9 mouse cellular contexts compared by ENCODE assay signal in the genomic region with DNA sequence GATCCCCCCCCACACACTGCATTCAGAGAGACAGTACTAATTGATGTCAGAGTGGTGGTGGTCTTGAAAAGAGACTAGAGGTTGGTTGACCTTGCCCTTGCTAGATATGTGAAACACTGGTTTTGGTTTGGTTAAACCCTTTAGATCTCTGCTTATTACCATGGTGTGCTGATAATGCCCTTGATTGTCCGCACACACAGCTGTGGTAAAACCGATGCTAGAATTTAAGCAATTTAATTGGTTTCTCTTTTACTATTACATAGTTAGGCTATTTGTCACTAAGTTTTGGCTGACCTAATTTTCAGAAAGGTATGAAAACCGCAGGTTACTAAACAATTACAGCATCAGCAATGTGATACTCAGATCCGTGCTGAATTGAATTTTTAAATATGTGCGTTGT. TPM values are rescaled to one million over a fixed set of nuclear protein-coding genes. Genes with fewer than 3 reads are reported as not detected.
DNase-seq lines count a peak whose midpoint lies in the region; ATAC-seq and TF ChIP-seq lines count a peak whose summit lies in the region.
"Had no signal": no experiment of that assay in that cellular context is flagged by ENCODE, and none has a peak within 500 bp of the region (broad histone marks: within the 10 kb centered on the region; RNA-seq: fewer than 3 reads in every experiment).

No protein-coding gene starts in this region.

- no peaks in the 10 kb centered on the region for H3K27me3 ChIP-seq in heart, embryonic 11.5 days (ENCODE audit: control insufficient read depth, insufficient read depth, low read length)
- H3K27me3 ChIP-seq in forebrain, postnatal 0 days (ENCODE audit: insufficient read depth, low read length) = no peaks in the 10 kb centered on the region
- H3K27me3 ChIP-seq in liver, postnatal 0 days (ENCODE audit: insufficient read depth, low read length) = no peaks in the 10 kb centered on the region
- H3K27me3 ChIP-seq: Patski had no signal

- no peak overlapping the region; the same call in 1 of the 2 replicates for H3K27ac ChIP-seq in heart, embryonic 11.5 days (ENCODE audit: low read depth, low read length)
- H3K27ac ChIP-seq in forebrain, postnatal 0 days (ENCODE audit: low read depth, low read length) = no peak overlapping the region
- 0 out of 2 replicates have a peak overlapping the region, but pooled peaks have one; percentile 4 for H3K27ac ChIP-seq in liver, postnatal 0 days (ENCODE audit: low read depth)

- no peak for TF ChIP-seq EP300 in liver, postnatal 0 days (IDR thresholded peaks at IDR 0.05; ENCODE audit: low read depth)

- ATAC-seq in heart, embryonic 11.5 days (replicated peaks; ENCODE audit: insufficient number of reproducible peaks, low FRiP score, low TSS enrichment) = no peak
- no peak for ATAC-seq in forebrain, postnatal 0 days
- ATAC-seq in liver, postnatal 0 days = no peak

- WGBS in heart, embryonic 11.5 days (ENCODE audit: insufficient replicate concordance) = 44% methylated on average over 5 of the region's 5 CpGs
- 42% methylated on average over 5 of the region's 5 CpGs for WGBS in forebrain, postnatal 0 days
- 34% methylated on average over 5 of the region's 5 CpGs for whole genome bisulfite sequencing in liver, postnatal 0 days (ENCODE audit: insufficient replicate concordance)

- H3K9me3 ChIP-seq in heart, embryonic 11.5 days (replicated peaks; ENCODE audit: control insufficient read depth, low read length) = no peaks in the 10 kb centered on the region
- H3K9me3 ChIP-seq in forebrain, postnatal 0 days (ENCODE audit: low read length) = no peaks in the 10 kb centered on the region
- H3K9me3 ChIP-seq in liver, postnatal 0 days (ENCODE audit: low read length) = no peaks in the 10 kb centered on the region

- peak overlapping the region; percentile 86 for H3K4me2 ChIP-seq in heart, embryonic 11.5 days
- H3K4me2 ChIP-seq in forebrain, postnatal 0 days (ENCODE audit: low read depth) = peak overlapping the region; percentile 88
- peak overlapping the region; percentile 94 for H3K4me2 ChIP-seq in liver, postnatal 0 days (ENCODE audit: low read depth, low read length)

- H3K36me3 ChIP-seq in heart, embryonic 11.5 days (ENCODE audit: control insufficient read depth, insufficient read depth, low read length) = no peaks in the 10 kb centered on the region
- H3K36me3 ChIP-seq in forebrain, postnatal 0 days (ENCODE audit: insufficient read depth) = no peaks in the 10 kb centered on the region
- 0 out of 2 replicates have a peak, but pooled peaks cover 4% of the 10 kb centered on the region for H3K36me3 ChIP-seq in liver, postnatal 0 days (replicated peaks; ENCODE audit: insufficient read depth, low read length)

- peak overlapping the region; percentile 73 for H3K4me3 ChIP-seq in heart, embryonic 11.5 days (ENCODE audit: low read depth, low read length)
- peak overlapping the region; percentile 82 for H3K4me3 ChIP-seq in forebrain, postnatal 0 days (ENCODE audit: low read depth, low read length)
- H3K4me3 ChIP-seq in liver, postnatal 0 days (ENCODE audit: low read depth, low read length) = peak overlapping the region; percentile 95

- TF ChIP-seq CTCF in forebrain, postnatal 0 days (IDR thresholded peaks at IDR 0.05; ENCODE audit: low read depth) = no peak
- TF ChIP-seq CTCF in liver, postnatal 0 days (IDR thresholded peaks at IDR 0.05; ENCODE audit: low read depth) = no peak

- peak overlapping the region; percentile 94 for H3K9ac ChIP-seq in heart, embryonic 11.5 days (ENCODE audit: low read depth, low read length)
- H3K9ac ChIP-seq in forebrain, postnatal 0 days = no peak overlapping the region
- H3K9ac ChIP-seq in liver, postnatal 0 days (replicated peaks) = peak overlapping the region; percentile 93

- peaks cover 4% of the 10 kb centered on the region; the same call in 1 of the 2 replicates for H3K4me1 ChIP-seq in heart, embryonic 11.5 days (ENCODE audit: control insufficient read depth, insufficient read depth, low read length)
- H3K4me1 ChIP-seq in forebrain, postnatal 0 days (ENCODE audit: insufficient read depth) = 0 out of 2 replicates have a peak, but pooled peaks cover 5% of the 10 kb centered on the region
- peaks cover 17% of the 10 kb centered on the region for H3K4me1 ChIP-seq in liver, postnatal 0 days (ENCODE audit: insufficient read depth)

- no peak for DNase-seq in heart, postnatal 4 days
- peak; percentile 69 for DNase-seq in CD4-positive helper T cell, adult 2 months (ENCODE audit: low read depth, low spot score)
- DNase-seq in forebrain, postnatal 0 days = no peak
- DNase-seq in liver, postnatal 0 days = no peak
- DNase-seq in cerebellum, postnatal 14 days = no peak
- DNase-seq in thymus, postnatal 25 days = no peak
- no peak for DNase-seq in layer of hippocampus, adult 11-12 months (ENCODE audit: low spot score)

RNA-seq across cellular contexts. Expression of a gene that starts 1.6 kb away (rescaled TPM):
- polyA plus RNA-seq in heart, embryonic 11.5 days (2014; fragmentation: Nextera tagmentation; extraction: Ambion mirVana) = 6.5 and 8.7 TPM in 2 replicates
- total RNA-seq in heart, postnatal 4 days (2021) = 10 to 100 TPM; 25.5 to 28.0 TPM
- total RNA-seq in forebrain, postnatal 0 days (2014; rRNA removed) = 35.0 and 38.0 TPM in 2 replicates
- 7.9 and 10.4 TPM in 2 replicates for polyA plus RNA-seq in forebrain, postnatal 0 days (2015; fragmentation: Nextera tagmentation; extraction: Ambion mirVana)
- 7.8 and 7.9 TPM in 2 replicates for polyA plus RNA-seq in liver, postnatal 0 days (2015; fragmentation: Nextera tagmentation; extraction: Ambion mirVana)
